Mouse (Mus musculus) 416B (cell line): ENCODE results near the gene Gm21637.
"Not testable (repeated sequence)": the region's sequence is repeated elsewhere in the genome, so short reads cannot be mapped to it uniquely, and the experiment has no call there.

Experiments
- DNase-seq: peaks from one replicate; pipeline ENCODE4 v3.0.0; 2011; ENCODE audit warnings: low read depth

Gm21637 gene

GRCm38 (mm10) chrX:31961744-31962143, at the start of gene Gm21637:
Gm21637 (plus strand) TSS chrX:31962044.
- DNase-seq = not testable (repeated sequence)
